Mouse (Mus musculus): ENCODE results near the gene Fmnl2.
A peak's percentile ranks its signal among the peaks of the same experiment; 100 is the strongest.

GRCm38 (mm10) chr2:53007142-53007541 lies 149.5 kb downstream of the Fmnl2 start:
- peak; percentile 49 for TF ChIP-seq CTCF (IDR thresholded peaks at IDR 0.05; ENCODE audit: control insufficient read depth, insufficient read depth, insufficient read length)
- TF ChIP-seq MAX (IDR thresholded peaks at IDR 0.05) = no peak
- TF ChIP-seq MYOG (IDR thresholded peaks at IDR 0.05; ENCODE audit: control insufficient read depth, extremely low read depth, insufficient read length) = no peak
- no peak for TF ChIP-seq USF1 (IDR thresholded peaks at IDR 0.05; ENCODE audit: low read depth)
- no peak for TF ChIP-seq MYOD1 (IDR thresholded peaks at IDR 0.05; ENCODE audit: control insufficient read depth, insufficient read length, low read depth)
- TF ChIP-seq CEBPB (IDR thresholded peaks at IDR 0.05; ENCODE audit: low read depth) = no peak
